Mouse (Mus musculus): Measurements from ENCODE around the gene Prm3. TPM values are rescaled to one million over a fixed set of nuclear protein-coding genes. Genes with fewer than 3 reads are reported as not detected.
A peak's percentile ranks its signal among the peaks of the same experiment; 100 is the strongest.

The Prm3 gene
- total RNA-seq (2015) (not detected in 2 replicates), total RNA-seq (2017) (not detected in 2 replicates)

- no peak for ATAC-seq (replicated peaks; ENCODE audit: poor library complexity)
These were observed at the start of gene Prm3 for GRCm38 (mm10) chr16:10790702-10791101. TSS of gene Prm3 (minus strand) at chr16:10790914.

- ATAC-seq (replicated peaks; ENCODE audit: poor library complexity), result no peak
These were observed 49.3 kb upstream of the Prm3 start for GRCm38 (mm10) chr16:10840018-10840417.

GRCm38 (mm10) chr16:10838487-10839245 lies 48.0 kb upstream of the Prm3 start:
- ATAC-seq (replicated peaks; ENCODE audit: poor library complexity), result peak; percentile 65

- ATAC-seq (replicated peaks; ENCODE audit: poor library complexity), result peak; percentile 3; the same call in 1 of the 2 replicates
These were observed 47.2 kb upstream of the Prm3 start for GRCm38 (mm10) chr16:10837903-10838302.

GRCm38 (mm10) chr16:10837250-10837649 lies 46.5 kb upstream of the Prm3 start:
- no peak for ATAC-seq (replicated peaks; ENCODE audit: poor library complexity)

- ATAC-seq (replicated peaks; ENCODE audit: poor library complexity), result no peak
These were observed 45.7 kb upstream of the Prm3 start for GRCm38 (mm10) chr16:10836388-10836787.

- peak; percentile 81 for ATAC-seq (replicated peaks; ENCODE audit: poor library complexity)
These were observed 44.3 kb upstream of the Prm3 start, which contains the start of gene Rmi2 for GRCm38 (mm10) chr16:10834911-10835587. TSS of gene Rmi2 (plus strand) at chr16:10835059.

- ATAC-seq (replicated peaks; ENCODE audit: poor library complexity), result no peak
These were observed 43.8 kb upstream of the Prm3 start for GRCm38 (mm10) chr16:10834542-10834910.

GRCm38 (mm10) chr16:10828461-10828805 lies 37.7 kb upstream of the Prm3 start:
- ATAC-seq (replicated peaks; ENCODE audit: poor library complexity), result no peak

GRCm38 (mm10) chr16:10827766-10828460 lies 37.2 kb upstream of the Prm3 start:
- no peak for ATAC-seq (replicated peaks; ENCODE audit: poor library complexity)

GRCm38 (mm10) chr16:10827269-10827668 lies 36.6 kb upstream of the Prm3 start:
- no peak for ATAC-seq (replicated peaks; ENCODE audit: poor library complexity)

GRCm38 (mm10) chr16:10825840-10826239 lies 35.1 kb upstream of the Prm3 start:
- ATAC-seq (replicated peaks; ENCODE audit: poor library complexity), result no peak

GRCm38 (mm10) chr16:10824536-10824935 lies 33.8 kb upstream of the Prm3 start:
- ATAC-seq (replicated peaks; ENCODE audit: poor library complexity), result no peak

- no peak for ATAC-seq (replicated peaks; ENCODE audit: poor library complexity)
These were observed 30.7 kb upstream of the Prm3 start for GRCm38 (mm10) chr16:10821387-10821786.

- ATAC-seq (replicated peaks; ENCODE audit: poor library complexity), result no peak
These were observed 29.3 kb upstream of the Prm3 start for GRCm38 (mm10) chr16:10819966-10820365.

GRCm38 (mm10) chr16:10818579-10819135 lies 27.9 kb upstream of the Prm3 start:
- peak; percentile 47 for ATAC-seq (replicated peaks; ENCODE audit: poor library complexity)

GRCm38 (mm10) chr16:10814864-10815263 lies 24.1 kb upstream of the Prm3 start:
- ATAC-seq (replicated peaks; ENCODE audit: poor library complexity), result peak; percentile 60

GRCm38 (mm10) chr16:10813726-10814125 lies 23.0 kb upstream of the Prm3 start:
- no peak for ATAC-seq (replicated peaks; ENCODE audit: poor library complexity)

- ATAC-seq (replicated peaks; ENCODE audit: poor library complexity), result peak; percentile 25; the same call in 1 of the 2 replicates
These were observed 22.2 kb upstream of the Prm3 start, which contains the start of gene Gm11172 for GRCm38 (mm10) chr16:10812865-10813371. TSS of gene Gm11172 (plus strand) at chr16:10812915.

GRCm38 (mm10) chr16:10810376-10810775 lies 19.7 kb upstream of the Prm3 start:
- no peak for ATAC-seq (replicated peaks; ENCODE audit: poor library complexity)

Data from megakaryocyte progenitor cell, adult 5-6 weeks (primary cell).